Mouse (Mus musculus) E14TG2a.4 (cell line): ENCODE data around the gene Slc16a6.

Experiments
- CTCF ChIP-seq: conservative IDR thresholded peaks from 2 replicates; pipeline ENCODE4 v1.5.1; 2014; ENCODE audit warnings: low read length
- NANOG ChIP-seq: IDR thresholded peaks from 2 replicates; pipeline ENCODE4 v1.6.1; 2014; ENCODE audit warnings: borderline replicate concordance, low read length, mixed read lengths
- POU5F1 ChIP-seq: IDR thresholded peaks from 2 replicates; pipeline ENCODE4 v1.6.1; 2014; ENCODE audit warnings: low read length, borderline replicate concordance

DNA sequence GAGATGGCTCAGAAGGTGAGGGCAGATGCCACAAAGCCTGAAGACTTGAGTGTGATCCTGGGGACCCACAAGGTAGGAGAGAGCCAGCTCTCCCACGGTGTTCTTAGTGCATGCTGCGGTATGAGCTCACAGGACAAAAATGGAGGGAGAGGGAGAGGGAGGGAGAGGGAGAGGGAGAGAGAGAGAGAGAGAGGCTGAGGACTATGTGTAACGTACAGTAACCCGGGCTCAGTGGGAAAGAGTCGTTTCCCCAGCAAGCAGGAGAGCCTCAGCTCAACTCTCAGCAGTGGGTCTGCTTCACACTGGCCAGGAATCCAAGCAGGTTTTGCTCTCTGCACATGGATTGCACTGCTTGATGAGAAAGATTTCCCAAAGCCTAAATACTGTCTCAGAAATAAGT is 34.2 kb downstream of the Slc16a6 start:
- TF ChIP-seq CTCF (no peak), POU5F1 (no peak), NANOG (no peak)
